Mouse (Mus musculus): Measurements from ENCODE around the gene Fshr. TPM values are rescaled to one million over a fixed set of nuclear protein-coding genes. Genes with fewer than 3 reads are reported as not detected.

Fshr gene
- polyA plus RNA-seq, 1 experiment from 2014 or later: not detected

DNA sequence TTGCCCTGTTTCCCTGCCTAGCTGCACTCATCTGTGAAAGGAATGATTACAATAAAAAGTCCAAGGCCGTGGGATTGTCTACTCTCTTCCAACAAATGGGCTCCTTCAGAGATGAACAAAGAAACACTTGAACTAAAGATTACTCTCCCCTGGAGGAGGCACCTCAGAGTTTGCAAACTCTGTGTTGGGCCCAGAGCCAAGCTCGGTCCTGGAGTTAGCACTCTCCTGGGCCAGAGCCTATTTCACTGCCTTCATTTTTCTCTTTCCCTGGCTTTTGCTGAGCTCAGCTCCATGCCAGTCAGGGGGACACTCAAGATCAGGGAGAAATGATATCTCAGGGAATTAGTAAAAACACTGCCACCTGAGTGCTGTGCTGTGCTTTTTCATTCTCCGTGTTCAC is 234.4 kb downstream of the Fshr start:
- 63% methylated on average over 3 of the region's 3 CpGs for WGBS
- no peak overlapping the region for H3K4me3 ChIP-seq (replicated peaks)
- H3K9me3 ChIP-seq (replicated peaks): no peaks in the 10 kb centered on the region
- no peaks in the 10 kb centered on the region for H3K36me3 ChIP-seq
- no peak overlapping the region for H3K4me2 ChIP-seq (replicated peaks)
- no peaks in the 10 kb centered on the region for H3K4me1 ChIP-seq
- H3K9ac ChIP-seq: no peak overlapping the region
- no peak overlapping the region for H3K27ac ChIP-seq (replicated peaks)
- ATAC-seq (ENCODE audit: insufficient number of reproducible peaks, low FRiP score, low TSS enrichment, low read depth): no peak
- H3K27me3 ChIP-seq: no peaks in the 10 kb centered on the region

DNA sequence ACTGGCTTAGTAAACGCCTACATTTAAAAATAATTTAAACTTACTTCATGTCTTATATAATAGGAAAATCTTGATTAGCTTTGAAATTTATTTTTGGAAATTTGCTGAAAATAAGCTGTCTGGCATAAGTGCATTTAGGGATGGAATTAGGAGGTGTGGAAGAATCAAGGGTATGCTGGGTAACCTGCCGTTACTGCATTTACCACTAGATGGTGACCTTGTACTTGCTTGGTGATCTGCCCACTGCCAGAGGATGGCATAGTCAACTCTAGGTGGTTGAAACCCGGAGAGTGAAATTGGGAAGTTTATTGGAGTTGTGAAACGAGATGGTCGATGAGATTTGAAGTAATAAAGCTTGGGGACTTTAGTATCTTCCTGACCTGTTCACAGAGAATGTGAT is 246.5 kb downstream of the Fshr start:
- no peak for ATAC-seq (ENCODE audit: insufficient number of reproducible peaks, low FRiP score, low TSS enrichment, low read depth)
- H3K27ac ChIP-seq (replicated peaks): no peak overlapping the region
- no peak overlapping the region for H3K9ac ChIP-seq
- no peak overlapping the region for H3K4me2 ChIP-seq (replicated peaks)
- no peaks in the 10 kb centered on the region for H3K4me1 ChIP-seq
- 28% methylated on average over 5 of the region's 5 CpGs for WGBS
- H3K4me3 ChIP-seq (replicated peaks): no peak overlapping the region
- H3K27me3 ChIP-seq: no peaks in the 10 kb centered on the region
- H3K36me3 ChIP-seq: no peaks in the 10 kb centered on the region
- no peaks in the 10 kb centered on the region for H3K9me3 ChIP-seq (replicated peaks)

DNA sequence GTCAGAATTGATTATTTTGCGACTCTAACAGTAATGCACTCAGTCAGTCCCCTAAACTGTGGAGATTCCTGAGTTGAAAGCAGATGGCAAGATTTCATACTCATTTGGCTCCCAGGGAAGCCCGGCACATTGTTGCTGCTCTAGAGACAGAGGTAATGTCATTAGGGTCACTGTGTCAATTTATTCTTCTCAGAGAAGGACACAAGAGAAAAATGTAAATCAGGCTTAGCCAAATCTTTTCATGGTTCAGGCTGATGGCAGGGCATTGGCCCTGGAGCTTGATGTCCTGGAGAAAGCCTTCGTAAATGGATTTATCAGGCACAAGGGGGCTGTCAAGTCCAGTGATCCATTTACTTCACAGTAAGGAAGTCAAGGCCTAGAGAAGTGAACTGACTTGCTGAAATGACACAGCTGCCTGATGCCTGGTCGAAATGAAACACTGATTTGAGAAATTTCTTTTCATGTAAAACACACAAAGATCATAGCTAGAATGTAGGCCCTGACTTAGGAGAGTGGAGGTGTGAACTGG is 262.3 kb downstream of the Fshr start:
- ATAC-seq (ENCODE audit: insufficient number of reproducible peaks, low FRiP score, low TSS enrichment, low read depth): no peak
- Histone ChIP-seq H3K36me3 (no peaks in the 10 kb centered on the region), H3K4me3 (replicated peaks) (no peak overlapping the region), H3K27ac (replicated peaks) (no peak overlapping the region), H3K9me3 (replicated peaks) (no peaks in the 10 kb centered on the region), H3K27me3 (no peaks in the 10 kb centered on the region), H3K9ac (no peak overlapping the region), H3K4me2 (replicated peaks) (no peak overlapping the region), H3K4me1 (no peaks in the 10 kb centered on the region)
- 28% methylated on average over 4 of the region's 4 CpGs for WGBS

DNA sequence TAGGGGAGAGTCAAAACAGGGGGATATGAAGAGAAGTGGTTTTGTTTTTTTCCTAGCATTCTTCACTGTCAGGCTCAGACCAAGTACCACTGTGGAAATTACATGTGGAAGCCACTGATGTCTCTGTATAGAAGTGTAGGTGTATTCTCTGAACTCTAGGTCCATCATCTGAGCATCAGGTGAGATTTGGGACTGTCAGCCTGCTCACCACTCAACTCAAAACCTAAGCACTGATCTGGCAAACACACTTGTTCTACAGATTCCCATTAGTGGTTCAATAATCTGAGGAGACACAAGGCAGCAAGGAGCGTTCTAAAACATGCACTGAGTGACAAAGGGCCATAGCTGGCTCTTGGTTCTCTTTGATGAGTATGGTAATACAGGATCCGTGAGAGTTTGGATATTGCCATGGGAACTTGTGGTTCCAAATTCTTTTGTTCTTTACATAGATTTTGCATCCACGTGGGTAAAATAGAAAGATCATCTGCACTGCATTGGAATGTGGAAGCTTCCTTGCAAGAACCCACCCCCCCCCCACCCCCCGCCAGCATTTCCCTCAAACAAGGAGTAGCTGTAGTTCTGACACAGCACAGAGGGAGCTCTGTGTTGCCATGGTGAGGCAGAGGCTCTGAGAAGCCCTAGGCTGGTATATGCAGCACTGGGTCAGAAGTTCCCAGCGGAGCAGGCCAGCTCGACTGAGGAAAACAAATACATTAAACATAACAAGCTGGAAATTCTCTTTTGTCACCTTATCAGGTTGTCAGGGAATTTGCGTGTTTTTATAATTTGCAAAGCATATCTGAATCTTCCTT is 262.9 kb downstream of the Fshr start:
- Histone ChIP-seq H3K27ac (replicated peaks) (no peak overlapping the region), H3K36me3 (no peaks in the 10 kb centered on the region), H3K9ac (no peak overlapping the region), H3K27me3 (no peaks in the 10 kb centered on the region), H3K9me3 (replicated peaks) (no peaks in the 10 kb centered on the region), H3K4me2 (replicated peaks) (no peak overlapping the region), H3K4me1 (no peaks in the 10 kb centered on the region), H3K4me3 (replicated peaks) (no peak overlapping the region)
- no peak for ATAC-seq (ENCODE audit: insufficient number of reproducible peaks, low FRiP score, low TSS enrichment, low read depth)
- 20% methylated on average over 7 of the region's 7 CpGs for WGBS

DNA sequence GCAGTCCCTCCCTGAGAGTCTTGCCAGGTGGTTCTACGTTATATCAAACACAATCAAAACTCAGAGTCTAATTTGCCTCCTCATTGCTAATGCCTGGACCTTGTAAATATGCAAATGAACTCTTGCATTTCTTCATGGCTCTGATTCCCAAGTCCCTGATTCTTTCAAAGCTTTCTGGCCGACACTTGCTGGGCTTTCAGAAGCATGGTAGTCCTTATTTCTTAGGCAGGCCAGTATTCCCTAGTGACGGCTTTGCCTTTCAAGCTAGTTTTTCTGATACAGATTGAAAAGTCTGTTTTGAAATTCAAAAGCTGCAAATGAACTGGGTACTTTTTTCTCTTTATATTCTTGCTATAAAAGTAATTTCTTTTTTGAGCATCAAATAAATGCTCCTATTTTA is 263.5 kb downstream of the Fshr start:
- Histone ChIP-seq H3K27me3 (no peaks in the 10 kb centered on the region), H3K4me2 (replicated peaks) (no peak overlapping the region), H3K27ac (replicated peaks) (no peak overlapping the region), H3K4me3 (replicated peaks) (no peak overlapping the region), H3K9ac (no peak overlapping the region), H3K9me3 (replicated peaks) (no peaks in the 10 kb centered on the region), H3K36me3 (no peaks in the 10 kb centered on the region), H3K4me1 (no peaks in the 10 kb centered on the region)
- no peak for ATAC-seq (ENCODE audit: insufficient number of reproducible peaks, low FRiP score, low TSS enrichment, low read depth)
- 73% methylated on average over 3 of the region's 3 CpGs for WGBS

All from embryonic facial prominence, embryonic 15.5 days (tissue).